Mouse (Mus musculus): ENCODE results near the gene Hoxc8.
A peak's percentile ranks its signal among the peaks of the same experiment; 100 is the strongest.

Hoxc8 gene

GRCm38 (mm10) chr15:102983716-102984115 lies 6.7 kb upstream of the Hoxc8 start:
- DNase-seq (ENCODE audit: low read depth): no peak

- DNase-seq (ENCODE audit: low read depth): no peak
Observed at GRCm38 (mm10) chr15:102984521-102984920, 5.9 kb upstream of the Hoxc8 start.

GRCm38 (mm10) chr15:102984925-102985324 lies 5.5 kb upstream of the Hoxc8 start:
- no peak for DNase-seq (ENCODE audit: low read depth)

- peak; percentile 84 for DNase-seq (ENCODE audit: low read depth)
Observed at GRCm38 (mm10) chr15:102987124-102987833, 3.1 kb upstream of the Hoxc8 start.

- DNase-seq (ENCODE audit: low read depth): no peak
Observed at GRCm38 (mm10) chr15:102988078-102988477, 2.3 kb upstream of the Hoxc8 start.

- no peak for DNase-seq (ENCODE audit: low read depth)
Observed at GRCm38 (mm10) chr15:102991782-102992181, 1.4 kb downstream of the Hoxc8 start.

GRCm38 (mm10) chr15:102992206-102992605 lies 1.8 kb downstream of the Hoxc8 start:
- no peak for DNase-seq (ENCODE audit: low read depth)

GRCm38 (mm10) chr15:102992863-102993262 lies 2.5 kb downstream of the Hoxc8 start:
- no peak for DNase-seq (ENCODE audit: low read depth)

GRCm38 (mm10) chr15:102996548-102996947 lies 6.1 kb downstream of the Hoxc8 start:
- no peak for DNase-seq (ENCODE audit: low read depth)

GRCm38 (mm10) chr15:102997431-102997830 lies 7.0 kb downstream of the Hoxc8 start:
- DNase-seq (ENCODE audit: low read depth): no peak

GRCm38 (mm10) chr15:102997939-102998355 lies 7.5 kb downstream of the Hoxc8 start, which contains the start of gene Hoxc6:
TSS of gene Hoxc6 (plus strand) at chr15:102998257.
- no peak for DNase-seq (ENCODE audit: low read depth)

GRCm38 (mm10) chr15:102998608-102999182 lies 8.3 kb downstream of the Hoxc8 start:
- no peak for DNase-seq (ENCODE audit: low read depth)

GRCm38 (mm10) chr15:102999183-102999831 lies 8.9 kb downstream of the Hoxc8 start:
- DNase-seq (ENCODE audit: low read depth): peak; percentile 70

GRCm38 (mm10) chr15:102999955-103000354 lies 9.5 kb downstream of the Hoxc8 start:
- no peak for DNase-seq (ENCODE audit: low read depth)

- DNase-seq (ENCODE audit: low read depth): no peak
Observed at GRCm38 (mm10) chr15:103000501-103000901, 10.1 kb downstream of the Hoxc8 start.

- DNase-seq (ENCODE audit: low read depth): no peak
Observed at GRCm38 (mm10) chr15:103001370-103001769, 11.0 kb downstream of the Hoxc8 start.

- no peak for DNase-seq (ENCODE audit: low read depth)
Observed at GRCm38 (mm10) chr15:103002156-103002555, 11.7 kb downstream of the Hoxc8 start.

- DNase-seq (ENCODE audit: low read depth): no peak
Observed at GRCm38 (mm10) chr15:103002821-103003448, 12.5 kb downstream of the Hoxc8 start.

GRCm38 (mm10) chr15:103005308-103005707 lies 14.9 kb downstream of the Hoxc8 start:
- DNase-seq (ENCODE audit: low read depth): no peak

- DNase-seq (ENCODE audit: low read depth): no peak
Observed at GRCm38 (mm10) chr15:103005797-103006196, 15.4 kb downstream of the Hoxc8 start.

GRCm38 (mm10) chr15:103006326-103006725 lies 15.9 kb downstream of the Hoxc8 start:
- no peak for DNase-seq (ENCODE audit: low read depth)

GRCm38 (mm10) chr15:103009265-103010111 lies 19.1 kb downstream of the Hoxc8 start:
- no peak for DNase-seq (ENCODE audit: low read depth)

Measured in naive thymus-derived CD4-positive, alpha-beta T cell, adult 2 months (primary cell).